Mouse (Mus musculus) frontal cortex, postnatal 25 days (tissue): ENCODE results near the gene Ak3.
"Not testable (repeated sequence)": the region's sequence is repeated elsewhere in the genome, so short reads cannot be mapped to it uniquely, and the experiment has no call there.

Experiments
- DNase-seq, 2 experiments: peaks; one replicate each; pipeline ENCODE4 v3.0.0; 2022; ENCODE audit warnings: low spot score in 2 of 2

The Ak3 gene

DNA sequence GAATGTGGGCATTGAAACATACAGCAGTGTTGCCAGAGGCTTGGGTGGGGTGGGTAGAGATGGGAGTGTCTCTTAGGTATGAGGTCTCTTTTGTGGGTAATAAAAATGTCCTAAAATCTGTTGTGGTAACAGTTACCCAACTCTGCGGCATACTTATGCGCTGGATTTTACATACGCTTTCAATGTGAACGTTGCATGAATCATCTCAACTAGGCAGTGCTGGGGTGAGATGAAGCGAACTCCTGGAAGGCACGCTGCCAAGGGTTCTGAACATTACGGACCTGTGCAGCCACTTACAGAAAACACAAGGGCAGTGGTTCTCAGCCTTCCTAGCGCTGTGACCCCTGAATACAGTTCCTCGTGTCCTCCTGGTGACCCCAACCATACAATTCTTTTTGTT lies 5.1 kb downstream of the Ak3 start:
- no peak for DNase-seq

DNA sequence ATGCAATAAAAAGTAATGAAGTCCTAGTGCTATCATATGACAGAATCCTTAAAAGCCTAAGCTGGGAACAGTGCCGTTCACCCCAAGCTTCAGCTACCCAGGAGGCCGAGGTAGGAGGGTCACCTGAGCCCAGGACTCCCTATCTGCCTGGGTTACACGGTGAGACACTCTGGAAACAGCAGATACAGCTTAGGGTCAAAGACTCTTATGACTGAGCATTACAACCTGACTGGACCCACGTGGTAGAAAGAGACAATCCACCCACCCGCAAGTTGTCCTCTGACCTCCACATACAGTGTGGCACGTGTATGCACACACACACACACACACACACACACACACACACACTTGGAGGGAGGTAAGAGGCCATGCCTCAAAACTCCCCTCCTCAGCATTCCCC lies 5.6 kb downstream of the Ak3 start:
- DNase-seq = no peak

- no peak for DNase-seq
Observed at GRCm38 (mm10) chr19:29040206-29040605, 7.6 kb downstream of the Ak3 start.

- DNase-seq = no peak
Observed at GRCm38 (mm10) chr19:29039334-29039733, 8.4 kb downstream of the Ak3 start.

- no peak for DNase-seq
Observed at GRCm38 (mm10) chr19:29037541-29037940, 10.2 kb downstream of the Ak3 start.

GRCm38 (mm10) chr19:29037026-29037425 lies 10.7 kb downstream of the Ak3 start:
- DNase-seq = no peak

GRCm38 (mm10) chr19:29032662-29033061 lies 15.1 kb downstream of the Ak3 start:
- DNase-seq = no peak

GRCm38 (mm10) chr19:29031788-29032187 lies 16.0 kb downstream of the Ak3 start:
- DNase-seq = no peak

DNA sequence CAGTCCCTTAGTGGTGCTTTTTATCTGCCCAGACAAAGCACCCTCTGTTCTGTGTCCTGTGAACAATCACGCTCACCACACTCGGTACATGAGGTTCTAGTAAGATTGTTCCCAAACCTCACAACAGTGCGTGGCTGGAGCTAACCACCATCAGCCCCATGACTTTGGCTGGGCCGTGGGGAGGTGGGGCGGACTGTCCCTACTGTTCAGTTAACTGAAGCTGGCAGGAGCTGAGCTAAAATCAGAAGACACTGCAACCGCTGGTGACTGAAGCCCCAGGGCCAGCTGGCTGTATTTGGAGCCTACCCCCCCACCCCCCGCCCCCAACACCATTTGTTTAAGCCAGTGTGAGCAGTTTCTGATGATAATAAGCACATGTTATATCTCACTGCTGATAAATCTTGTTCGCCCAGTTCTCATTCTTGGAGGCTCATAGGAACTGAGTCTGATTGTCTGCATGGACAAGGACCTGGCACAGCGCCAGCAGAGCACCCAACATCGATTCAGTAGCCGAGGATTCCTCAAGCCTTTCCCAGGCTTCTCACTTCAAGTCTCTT lies 23.3 kb downstream of the Ak3 start:
- DNase-seq = no peak

GRCm38 (mm10) chr19:29021754-29022345 lies 25.9 kb downstream of the Ak3 start:
- no peak for DNase-seq

DNA sequence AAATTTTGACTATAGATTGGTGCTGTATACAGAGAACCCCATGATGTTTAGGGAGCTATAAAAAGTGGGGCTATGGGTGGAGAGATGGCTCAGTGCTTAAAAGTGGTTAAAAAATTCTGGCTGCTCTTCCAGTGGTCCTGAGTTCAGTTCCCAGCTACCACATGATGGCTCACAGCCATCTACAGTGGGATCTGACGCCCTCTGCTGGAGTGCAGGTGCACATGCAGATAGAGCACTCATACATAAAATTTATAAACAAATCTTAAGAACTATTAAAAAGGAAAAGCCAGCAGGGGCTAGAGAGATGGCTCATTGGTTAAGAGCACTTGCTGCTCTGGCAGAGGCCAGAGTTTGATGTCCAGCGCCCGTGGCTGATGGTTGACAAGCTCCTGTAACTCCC lies 28.1 kb downstream of the Ak3 start:
- DNase-seq = no peak

GRCm38 (mm10) chr19:29016786-29017185 lies 31.0 kb downstream of the Ak3 start:
- no peak for DNase-seq

GRCm38 (mm10) chr19:29016204-29016765 lies 31.5 kb downstream of the Ak3 start:
- no peak for DNase-seq

GRCm38 (mm10) chr19:29015410-29016203 lies 32.2 kb downstream of the Ak3 start:
- DNase-seq = no peak

- no peak for DNase-seq
Observed at GRCm38 (mm10) chr19:29014466-29015055, 33.2 kb downstream of the Ak3 start.

DNA sequence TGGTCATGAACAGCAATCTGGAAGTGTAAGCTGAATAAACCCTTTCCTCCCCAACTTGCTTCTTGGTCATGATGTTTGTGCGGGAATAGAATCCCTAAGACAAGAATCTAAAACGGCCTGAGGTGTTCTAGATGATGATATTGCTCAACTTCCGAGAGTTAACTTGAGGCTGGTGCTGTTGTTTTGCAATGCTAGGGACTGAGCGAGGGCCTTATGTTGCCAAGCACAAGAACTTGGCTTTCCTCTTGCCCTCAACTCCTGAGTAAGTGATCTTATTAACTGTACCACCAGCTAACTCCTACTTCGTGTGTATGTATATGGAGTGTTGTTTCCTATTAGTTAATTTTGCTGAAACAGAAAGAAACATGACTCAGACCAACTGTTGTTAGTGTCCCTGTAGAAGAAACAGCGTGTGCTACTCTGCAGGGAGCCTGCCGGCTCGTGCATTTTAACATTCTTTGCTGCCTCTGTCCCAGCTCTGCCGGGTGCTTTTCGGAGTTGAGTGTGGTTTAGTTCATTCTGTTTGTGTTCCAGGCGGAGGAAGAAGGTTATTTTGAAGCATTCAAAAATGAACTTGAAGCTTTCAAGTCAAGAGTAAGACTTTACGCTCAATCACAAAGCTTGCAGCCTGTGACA lies 36.3 kb downstream of the Ak3 start:
- no peak for DNase-seq

GRCm38 (mm10) chr19:29009046-29009445 lies 38.7 kb downstream of the Ak3 start:
- no peak for DNase-seq

DNA sequence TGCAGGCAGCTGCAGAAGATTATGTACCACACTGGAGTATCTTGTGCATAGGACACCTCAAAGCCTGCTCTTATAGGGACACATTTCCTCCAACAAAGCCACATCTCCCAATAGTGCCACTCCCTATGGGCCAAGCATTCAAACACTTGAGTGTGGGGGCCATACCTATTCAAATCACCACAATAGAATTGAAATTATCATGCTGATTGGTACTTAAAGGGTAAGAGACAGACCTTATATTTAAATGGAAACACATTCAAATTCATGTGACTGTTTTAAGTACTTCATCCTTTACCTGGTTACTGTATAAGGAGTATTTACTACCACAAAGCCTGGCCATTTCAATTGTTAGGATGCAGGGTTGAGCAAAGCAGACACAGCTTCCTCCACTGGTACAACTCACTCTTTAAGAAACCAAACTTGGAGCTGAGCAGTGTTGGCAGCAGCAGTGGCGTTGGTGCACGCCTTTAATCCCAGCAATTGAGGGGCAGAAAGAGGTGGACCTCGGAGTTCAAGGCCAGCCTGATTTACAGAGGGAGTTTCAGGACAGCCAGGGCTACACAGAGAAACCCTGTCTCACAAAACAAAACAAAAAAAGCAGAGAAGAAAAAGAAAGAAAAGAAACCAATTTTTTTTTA lies 39.6 kb downstream of the Ak3 start:
- DNase-seq = no peak

DNA sequence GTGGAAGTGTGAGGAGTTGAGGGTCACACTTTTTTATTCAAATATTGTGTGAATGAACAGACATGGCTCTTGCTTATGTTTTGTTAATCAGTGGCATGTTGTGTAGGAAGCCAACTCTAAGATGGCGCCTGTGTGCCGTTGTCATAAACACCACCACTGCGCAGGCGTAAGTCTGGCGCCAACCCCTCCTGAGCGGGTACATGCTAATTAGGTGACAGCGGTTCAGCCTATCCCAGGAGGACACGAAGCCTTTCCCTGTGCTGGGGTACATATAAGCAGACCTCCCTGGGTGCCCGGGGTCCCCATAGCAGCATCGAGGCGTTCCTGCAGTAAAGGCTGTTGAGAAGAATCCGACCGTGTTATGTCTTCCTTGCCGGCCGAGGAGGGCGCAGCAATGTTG lies 47.4 kb downstream of the Ak3 start:
- DNase-seq = not testable (repeated sequence)

DNA sequence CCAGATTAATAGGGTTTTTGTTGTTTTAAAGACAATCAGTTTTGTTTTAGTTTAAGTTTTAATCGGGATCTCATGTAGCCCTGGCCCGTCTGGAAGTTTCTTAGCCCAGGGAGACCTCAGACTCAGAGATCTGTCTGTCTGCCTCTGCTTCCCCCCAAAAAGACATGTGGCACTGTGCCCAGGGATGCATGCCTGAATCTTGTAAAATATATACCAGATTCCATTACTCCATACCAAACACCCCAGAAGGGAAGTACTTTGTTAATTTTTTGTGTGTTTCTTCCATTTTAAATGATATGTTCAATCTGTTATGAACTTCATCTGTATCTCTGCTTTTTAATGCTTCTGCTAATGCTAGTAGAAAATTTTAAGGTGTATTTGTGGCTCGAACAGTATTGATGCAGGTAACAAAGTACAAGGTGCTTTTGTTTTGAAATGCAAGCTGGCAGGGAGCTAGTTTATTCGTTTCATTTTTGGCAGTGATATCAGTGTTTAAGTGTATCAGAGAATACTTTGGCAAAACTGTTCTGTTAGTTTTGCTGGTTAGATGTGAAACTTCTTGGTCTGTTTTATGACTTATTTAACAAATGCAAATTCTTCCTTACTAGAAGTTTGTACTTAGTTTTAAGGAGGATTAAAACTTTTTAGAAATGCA lies 49.7 kb downstream of the Ak3 start:
- no peak for DNase-seq

DNA sequence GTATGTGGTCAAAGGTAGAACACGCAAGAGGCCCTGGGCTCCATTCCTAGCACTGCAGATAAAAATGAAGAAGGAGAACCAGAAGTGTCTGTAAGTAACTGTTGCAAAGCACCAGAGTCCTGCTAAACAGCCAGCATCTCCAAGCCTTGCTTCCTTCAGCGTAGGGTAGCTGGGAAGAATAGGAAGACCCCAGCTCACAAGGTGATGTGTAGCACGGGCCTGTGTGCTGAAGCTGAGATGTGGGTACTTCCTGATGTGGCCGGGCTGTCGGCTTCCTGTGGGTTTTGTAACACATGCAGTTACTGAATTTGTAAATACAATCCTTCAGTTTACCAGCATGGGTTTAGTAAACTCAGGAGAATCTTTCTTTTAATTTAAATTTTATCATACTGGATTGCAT lies 52.4 kb downstream of the Ak3 start:
- DNase-seq = no peak
